Mouse (Mus musculus) small intestine, adult 2 months (tissue): ENCODE data around the gene Tmem198b. TPM values are rescaled to one million over a fixed set of nuclear protein-coding genes. Genes with fewer than 3 reads are reported as not detected.

ENCODE experiments used
- H3K27ac ChIP-seq: fragments of 200-500 bp; 2 replicates; pipeline ENCODE4 v1.5.1; 2012; ENCODE audit warnings: low read depth, low read length, control low read depth, inconsistent platforms; ENCODE audit not compliant: insufficient read depth
- H3K27me3 ChIP-seq: fragments of 200-500 bp; 2 replicates; pipeline ENCODE4 v1.6.1; 2012; ENCODE audit warnings: mild to moderate bottlenecking, moderate library complexity, low read length, inconsistent platforms; ENCODE audit not compliant: control insufficient read depth, insufficient read depth
- H3K36me3 ChIP-seq: fragments of 200-500 bp; 2 replicates; pipeline ENCODE4 v1.6.1; 2012; ENCODE audit warnings: mild to moderate bottlenecking, low read length, control low read depth, inconsistent platforms; ENCODE audit not compliant: control insufficient read depth, insufficient read depth
- H3K4me1 ChIP-seq: fragments of 200-500 bp; 2 replicates; pipeline ENCODE4 v1.6.1; 2012; ENCODE audit warnings: low read length, inconsistent platforms, mixed read lengths; ENCODE audit not compliant: control insufficient read depth, insufficient read depth, insufficient read length
- H3K4me3 ChIP-seq: fragments of 200-500 bp; 2 replicates; pipeline ENCODE4 v1.5.1; 2012; ENCODE audit warnings: low read depth, mild to moderate bottlenecking, control low read depth, inconsistent platforms, low read length, moderate library complexity
- CTCF ChIP-seq: fragments of 200-500 bp; IDR thresholded peaks from 2 replicates; pipeline ENCODE4 v1.5.1; 2012; ENCODE audit warnings: low read depth, mild to moderate bottlenecking, control low read depth, inconsistent platforms, low read length, moderate library complexity, mixed read lengths; ENCODE audit not compliant: insufficient replicate concordance, insufficient read length; ENCODE audit errors: extremely low read depth
- POLR2A ChIP-seq: fragments of 200-500 bp; IDR thresholded peaks from 2 replicates; pipeline ENCODE4 v1.6.1; 2012; ENCODE audit warnings: low read depth, mild to moderate bottlenecking, control low read depth, inconsistent platforms, low read length, moderate library complexity
- WGBS: fragments of 180-500 bp; shearing (Covaris S2); methylation state at CpG from one replicate; pipeline ENCODE4 v1.1.7; 2018; 5-methylcytosine and 5-hydroxymethylcytosine counted together
- polyA plus RNA-seq: library from polyadenylated mRNA; depleted of rRNA; stranded (reverse); fragments of >200 nt; gene quantifications from 2 replicates; pipeline ENCODE4 v1.2.3, GENCODE M21; 2012; rRNA removed

Tmem198b gene
- polyA plus RNA-seq, result 4.6 and 7.0 TPM in 2 replicates

DNA sequence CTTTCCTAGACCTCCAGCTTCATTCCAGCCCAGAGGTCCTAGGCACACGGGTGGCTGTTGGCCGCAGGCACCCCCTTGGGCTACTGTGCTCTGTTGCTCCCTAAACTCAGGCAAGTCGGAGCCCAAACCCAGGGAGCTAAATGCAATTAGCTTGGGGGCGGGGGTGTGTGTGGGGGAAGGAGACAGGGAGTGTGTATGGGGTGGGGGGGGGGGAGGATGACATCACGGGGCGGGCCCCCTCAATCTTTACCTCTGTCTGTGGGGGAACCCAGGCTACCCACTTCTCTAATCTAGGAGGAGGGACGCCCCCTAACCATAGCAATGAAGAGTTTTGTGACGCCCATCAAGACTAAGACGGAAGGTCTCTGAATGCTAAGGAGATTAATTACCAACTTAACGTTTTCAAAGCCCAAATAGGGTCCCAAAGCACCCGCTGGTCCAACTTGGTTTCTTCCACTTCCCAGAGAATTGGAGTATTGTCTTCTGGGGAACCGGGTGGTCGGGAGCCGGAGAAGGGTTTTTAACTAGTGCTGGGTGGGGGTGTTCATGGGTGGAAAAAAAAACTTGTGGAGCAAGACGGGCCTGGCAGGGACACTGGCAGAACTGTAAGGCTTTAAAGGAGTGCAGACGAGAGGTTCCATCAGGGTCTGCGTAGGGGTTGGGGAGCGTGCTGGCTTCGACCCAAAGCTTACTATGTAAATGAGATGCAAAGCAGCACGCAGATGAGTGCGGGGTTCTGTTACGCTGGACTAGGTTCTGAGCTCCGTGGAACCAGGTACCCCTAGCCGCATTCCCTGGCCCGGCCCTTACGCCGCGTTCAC is at the start of gene Tmem198b:
Gene Tmem198b, minus strand, starts transcription at position 100 of the 821 bp plus-strand sequence.
- peaks cover 23% of the 10 kb centered on the region for H3K4me1 ChIP-seq
- 0 out of 2 replicates have a peak, but pooled peaks have one; percentile 26 for TF ChIP-seq POLR2A
- TF ChIP-seq CTCF, result no peak
- under 1% methylated on average over 28 of the region's 28 CpGs for WGBS
- peak within 1 kb of the TSS; percentile 91 for H3K4me3 ChIP-seq
- H3K27me3 ChIP-seq, result no peaks in the 10 kb centered on the region
- H3K27ac ChIP-seq, result peak within 1 kb of the TSS; percentile 97
- H3K36me3 ChIP-seq, result peaks cover 6% of the 10 kb centered on the region; the same call in 1 of the 2 replicates

DNA sequence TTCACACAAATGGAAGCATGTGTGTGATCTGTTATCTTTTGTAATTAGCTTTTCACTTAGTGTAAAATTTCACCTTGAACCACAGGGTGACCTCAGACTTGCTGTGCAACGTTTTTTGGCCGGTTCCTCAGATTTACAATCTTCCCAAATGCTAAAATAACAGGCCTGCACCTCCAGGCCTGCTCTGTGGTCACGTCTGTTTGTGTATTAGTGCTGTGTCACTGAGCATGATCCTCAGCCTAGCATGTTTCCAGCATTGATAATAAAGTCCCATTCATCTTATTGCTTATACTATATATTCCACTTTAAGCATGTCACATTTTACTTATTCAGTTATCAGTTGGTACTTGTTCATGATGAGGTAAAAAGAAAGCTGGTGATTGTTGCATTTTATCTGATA is 46.2 kb upstream of the Tmem198b start:
- WGBS, result 58% methylated on average over 3 of the region's 3 CpGs
- no peaks in the 10 kb centered on the region for H3K27me3 ChIP-seq
- no peak overlapping the region for H3K4me3 ChIP-seq
- H3K4me1 ChIP-seq, result no peaks in the 10 kb centered on the region
- TF ChIP-seq POLR2A, result no peak
- TF ChIP-seq CTCF, result no peak
- peaks cover 30% of the 10 kb centered on the region for H3K36me3 ChIP-seq
- no peak overlapping the region for H3K27ac ChIP-seq

DNA sequence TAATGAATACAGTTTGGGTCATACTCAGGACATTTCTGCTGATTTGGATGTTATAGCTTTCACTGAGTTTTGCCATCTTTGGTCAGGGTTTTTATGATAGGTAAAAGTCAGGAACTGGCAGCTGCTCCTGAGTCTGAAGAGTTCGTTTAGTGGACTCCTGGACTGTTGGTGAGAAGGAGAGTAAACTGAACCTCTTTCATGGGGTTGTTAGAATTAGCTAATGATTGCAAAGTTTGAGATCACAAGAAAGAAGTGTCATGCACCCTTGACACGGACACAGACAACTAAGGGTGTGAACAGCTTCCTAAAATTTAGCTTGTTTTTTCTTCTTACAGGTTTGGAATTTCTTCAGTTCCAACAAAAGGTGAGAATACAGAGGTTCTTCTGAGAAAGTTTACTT is 44.3 kb upstream of the Tmem198b start:
- Histone ChIP-seq H3K4me3 (no peak overlapping the region), H3K27ac (no peak overlapping the region), H3K4me1 (no peaks in the 10 kb centered on the region), H3K27me3 (no peaks in the 10 kb centered on the region), H3K36me3 (peaks cover 30% of the 10 kb centered on the region)
- no peak for TF ChIP-seq POLR2A
- TF ChIP-seq CTCF, result no peak
- WGBS, result 43% methylated on average over 2 of the region's 2 CpGs

DNA sequence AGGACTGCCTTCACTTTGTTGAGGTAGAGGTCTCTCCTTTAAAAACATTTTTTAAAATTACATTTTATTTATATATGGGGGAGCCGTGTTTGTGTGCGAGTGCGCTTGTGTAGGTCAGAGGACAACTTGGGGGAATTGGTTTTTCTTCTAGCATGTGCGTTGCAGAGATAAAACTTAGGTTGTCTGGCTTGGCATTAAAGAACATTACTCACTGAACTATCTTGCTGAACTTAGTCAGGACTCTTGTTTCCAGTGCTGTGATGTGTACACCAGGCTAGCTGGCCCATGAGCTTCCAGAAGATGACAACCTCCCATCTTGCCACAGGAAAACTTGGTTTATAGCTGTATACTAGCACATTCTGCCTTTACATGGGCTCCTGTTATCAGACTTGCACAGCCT is 42.5 kb upstream of the Tmem198b start:
- WGBS, result 96% methylated on average over 4 of the region's 4 CpGs
- peaks cover 39% of the 10 kb centered on the region for H3K36me3 ChIP-seq
- H3K27me3 ChIP-seq, result no peaks in the 10 kb centered on the region
- no peaks in the 10 kb centered on the region for H3K4me1 ChIP-seq
- no peak overlapping the region for H3K4me3 ChIP-seq
- H3K27ac ChIP-seq, result no peak overlapping the region
- TF ChIP-seq CTCF, result no peak
- TF ChIP-seq POLR2A, result no peak

DNA sequence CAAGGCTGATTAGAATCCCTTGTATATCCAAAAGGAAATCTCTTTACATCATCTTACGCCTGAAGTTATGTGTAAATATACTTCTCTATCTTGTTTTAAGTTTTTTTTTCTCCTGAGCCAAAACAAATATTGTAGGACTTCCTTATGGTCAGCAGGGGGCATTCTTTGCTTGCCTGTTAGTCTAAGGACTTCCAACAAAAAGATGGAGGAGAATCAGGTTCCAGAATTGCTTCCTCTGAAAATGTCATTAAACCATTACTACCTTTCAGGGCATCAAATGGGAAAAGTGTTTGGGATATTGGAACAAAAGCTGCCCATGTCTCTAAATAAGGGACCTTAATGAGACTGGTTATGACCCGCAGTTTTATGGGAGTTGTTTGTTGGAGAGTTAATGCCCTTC is 41.3 kb upstream of the Tmem198b start:
- TF ChIP-seq CTCF, result no peak
- no peak for TF ChIP-seq POLR2A
- Histone ChIP-seq H3K27ac (no peak overlapping the region), H3K4me3 (no peak overlapping the region), H3K4me1 (no peaks in the 10 kb centered on the region), H3K36me3 (peaks cover 45% of the 10 kb centered on the region), H3K27me3 (no peaks in the 10 kb centered on the region)
- WGBS, result 66% methylated on average over 2 of the region's 2 CpGs

DNA sequence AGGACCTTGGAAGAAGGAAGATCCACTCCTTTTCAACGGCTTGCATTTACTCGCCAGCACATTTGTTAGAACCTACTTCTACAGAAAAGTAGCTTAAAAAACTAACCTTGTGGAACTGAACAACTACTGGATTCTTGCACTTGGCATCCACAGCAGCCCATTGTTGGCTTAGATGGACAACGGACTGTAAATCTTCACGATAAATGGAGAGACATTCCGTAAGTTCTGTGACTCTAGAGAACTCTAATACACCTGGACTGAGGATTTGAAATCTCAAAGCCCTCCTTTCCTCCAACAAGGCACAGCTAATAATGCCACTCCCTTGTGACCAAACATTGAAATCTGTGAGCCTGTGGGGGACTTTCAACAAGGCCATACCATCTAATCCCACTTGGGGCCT is 39.1 kb upstream of the Tmem198b start:
- Histone ChIP-seq H3K27ac (no peak overlapping the region), H3K4me3 (no peak overlapping the region), H3K36me3 (peaks cover 47% of the 10 kb centered on the region), H3K4me1 (no peaks in the 10 kb centered on the region), H3K27me3 (no peaks in the 10 kb centered on the region)
- no peak for TF ChIP-seq CTCF
- WGBS, result 83% methylated on average over 5 of the region's 5 CpGs

DNA sequence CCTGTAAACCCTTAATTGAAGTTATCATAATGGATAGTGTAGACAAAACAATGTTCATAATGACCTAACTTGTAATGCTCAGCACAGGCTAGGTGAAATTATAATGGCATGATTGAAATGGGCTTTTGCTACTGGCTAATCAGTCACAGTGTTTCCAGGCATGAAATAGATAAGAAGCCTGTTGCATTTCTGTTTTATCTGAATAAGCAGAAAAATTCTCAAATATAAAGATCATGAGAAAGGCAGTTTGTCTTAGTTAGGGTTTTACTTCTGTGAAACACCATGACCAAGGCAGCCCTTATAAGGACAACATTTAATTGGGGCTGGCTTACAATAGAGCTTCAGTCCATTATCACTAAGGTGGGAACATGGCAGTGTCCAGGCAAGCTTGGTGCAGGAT is 36.4 kb upstream of the Tmem198b start:
- H3K27ac ChIP-seq, result no peak overlapping the region
- H3K4me3 ChIP-seq, result no peak overlapping the region
- no peaks in the 10 kb centered on the region for H3K27me3 ChIP-seq
- TF ChIP-seq POLR2A, result no peak
- no peaks in the 10 kb centered on the region for H3K4me1 ChIP-seq
- peaks cover 46% of the 10 kb centered on the region for H3K36me3 ChIP-seq
